Mouse (Mus musculus) heart, embryonic 14.5 days (tissue): ENCODE measurements at regions not wholly inside any gene's neighbourhood (a gene's known extent, or its start where the extent isn't known, plus 50 kb on each side); places are given as distances from the start of the nearest gene placed in this dataset.
A peak's percentile ranks its signal among the peaks of the same experiment; 100 is the strongest.

Experiments used
- ATAC-seq: fragments of 200-750 bp; cut with Nextera tagmentation; 2 replicates; pipeline ENCODE4 v1.8.0; 2017; ENCODE audit warnings: low read depth, moderate TSS enrichment; ENCODE audit not compliant: insufficient number of reproducible peaks, insufficient read depth, low FRiP score
- H3K27ac ChIP-seq, 2 experiments: fragments of 200-500 bp in 1 of 2; fragments of 300-500 bp in 1 of 2; sonication (generic) in 1 of 2; replicated peaks in 1 of 2; 2 replicates each; pipeline ENCODE4 v1.5.1; 2012 to 2014; ENCODE audit warnings: low read depth in 2 of 2, low read length in 2 of 2, control low read depth in 1 of 2, mild to moderate bottlenecking in 1 of 2, mixed read lengths in 1 of 2; ENCODE audit not compliant: control insufficient read depth in 1 of 2, insufficient read depth in 1 of 2
- H3K27me3 ChIP-seq: fragments of 300-500 bp; sonication (generic); 2 replicates; pipeline ENCODE4 v1.6.1; 2014; ENCODE audit warnings: mild to moderate bottlenecking, low read length, control low read depth; ENCODE audit not compliant: control insufficient read depth, insufficient read depth
- H3K36me3 ChIP-seq: fragments of 300-500 bp; sonication (generic); 2 replicates; pipeline ENCODE4 v1.6.1; 2014; ENCODE audit warnings: mild to moderate bottlenecking, control low read depth, low read length, mixed read lengths; ENCODE audit not compliant: control insufficient read depth, insufficient read depth
- H3K4me1 ChIP-seq, 2 experiments: fragments of 200-500 bp in 1 of 2; fragments of 300-500 bp in 1 of 2; sonication (generic) in 1 of 2; 2 replicates each; pipeline ENCODE4 v1.6.1; 2012 to 2014; ENCODE audit warnings: low read length in 2 of 2, control low read depth in 1 of 2, mixed read lengths in 1 of 2; ENCODE audit not compliant: control insufficient read depth in 2 of 2, insufficient read depth in 2 of 2
- H3K4me2 ChIP-seq: fragments of 300-500 bp; sonication (generic); 2 replicates; pipeline ENCODE4 v1.6.1; 2014; ENCODE audit warnings: mild to moderate bottlenecking, low read length
- H3K4me3 ChIP-seq, 2 experiments: fragments of 200-500 bp in 1 of 2; fragments of 300-500 bp in 1 of 2; sonication (generic) in 1 of 2; 2 replicates each; pipeline ENCODE4 v1.5.1; 2012 to 2014; ENCODE audit warnings: low read length in 2 of 2, mild to moderate bottlenecking in 2 of 2, control low read depth in 1 of 2, low read depth in 1 of 2, moderate library complexity in 1 of 2; ENCODE audit not compliant: control insufficient read depth in 1 of 2, insufficient read depth in 1 of 2
- H3K9ac ChIP-seq: fragments of 300-500 bp; sonication (generic); 2 replicates; pipeline ENCODE4 v1.6.1; 2014; ENCODE audit warnings: mild to moderate bottlenecking, low read length
- H3K9me3 ChIP-seq: fragments of 300-500 bp; sonication (generic); 2 replicates; pipeline ENCODE4 v1.6.1; 2016; ENCODE audit warnings: low read length, control low read depth; ENCODE audit not compliant: control insufficient read depth
- WGBS: fragments of 180-500 bp; shearing (Covaris S2); extraction: QIAGEN DNeasy Blood & Tissue Kit; methylation state at CpG from one replicate; pipeline ENCODE4 v1.1.7; 2014; 5-methylcytosine and 5-hydroxymethylcytosine counted together

DNA sequence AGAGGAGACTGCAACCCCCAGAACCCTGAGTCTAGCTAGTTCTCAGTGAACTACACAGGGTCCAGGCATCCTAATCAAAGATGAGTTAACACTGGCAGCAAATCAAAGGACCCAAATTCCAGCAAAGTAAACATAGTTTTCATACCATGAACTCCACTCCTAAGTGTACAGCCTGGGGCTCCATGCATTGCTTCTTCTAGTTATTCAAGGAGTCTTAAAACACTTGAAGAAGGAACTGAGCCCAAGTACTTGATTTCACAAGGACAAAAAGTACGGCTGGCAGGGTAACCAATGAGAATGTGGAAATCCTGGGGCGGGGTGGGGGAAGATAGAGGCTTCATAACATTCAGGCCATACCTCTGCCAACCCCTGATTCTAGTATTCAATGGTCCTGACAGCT, 297.0 kb upstream of the Tle4 start:
- 84% methylated on average over 2 of the region's 2 CpGs for WGBS
- no peaks in the 10 kb centered on the region for H3K9me3 ChIP-seq
- no peak overlapping the region for H3K9ac ChIP-seq
- no peak for ATAC-seq
- H3K27ac ChIP-seq, result no peak overlapping the region
- no peaks in the 10 kb centered on the region for H3K36me3 ChIP-seq
- peaks cover 17% of the 10 kb centered on the region for H3K27me3 ChIP-seq
- H3K4me1 ChIP-seq, result peaks cover 2 to 8% of the 10 kb centered on the region in 2 experiments; a peak in 1 of 4 replicates
- no peak overlapping the region for H3K4me2 ChIP-seq
- no peak overlapping the region for H3K4me3 ChIP-seq

DNA sequence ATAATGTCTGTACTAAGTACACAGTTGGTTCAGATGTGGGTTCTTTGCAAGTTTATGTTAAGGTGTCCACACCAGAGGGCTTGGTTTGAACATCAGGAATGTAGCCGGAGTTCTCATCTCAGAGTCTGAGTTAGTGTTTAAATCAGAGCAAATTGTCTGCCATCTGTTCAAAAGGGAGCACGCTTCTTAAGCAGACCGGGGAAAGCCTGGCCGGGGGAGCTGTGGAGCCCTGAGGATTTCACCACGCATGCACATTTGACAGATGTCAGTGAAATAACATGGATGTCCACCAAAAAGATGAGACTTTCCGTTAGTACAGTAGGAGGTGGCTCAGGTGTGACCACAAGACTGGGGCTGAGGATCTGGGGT, 294.5 kb upstream of the Tle4 start:
- H3K27me3 ChIP-seq, result peaks cover 40% of the 10 kb centered on the region
- H3K9me3 ChIP-seq, result no peaks in the 10 kb centered on the region
- H3K4me3 ChIP-seq, result no peak overlapping the region
- H3K9ac ChIP-seq, result no peak overlapping the region
- H3K27ac ChIP-seq, result no peak overlapping the region
- WGBS, result 84% methylated on average over 6 of the region's 6 CpGs
- H3K4me2 ChIP-seq, result no peak overlapping the region
- H3K36me3 ChIP-seq, result no peaks in the 10 kb centered on the region
- H3K4me1 ChIP-seq, result peaks cover 2 to 8% of the 10 kb centered on the region in 2 experiments; a peak in 1 of 4 replicates
- ATAC-seq, result no peak

DNA sequence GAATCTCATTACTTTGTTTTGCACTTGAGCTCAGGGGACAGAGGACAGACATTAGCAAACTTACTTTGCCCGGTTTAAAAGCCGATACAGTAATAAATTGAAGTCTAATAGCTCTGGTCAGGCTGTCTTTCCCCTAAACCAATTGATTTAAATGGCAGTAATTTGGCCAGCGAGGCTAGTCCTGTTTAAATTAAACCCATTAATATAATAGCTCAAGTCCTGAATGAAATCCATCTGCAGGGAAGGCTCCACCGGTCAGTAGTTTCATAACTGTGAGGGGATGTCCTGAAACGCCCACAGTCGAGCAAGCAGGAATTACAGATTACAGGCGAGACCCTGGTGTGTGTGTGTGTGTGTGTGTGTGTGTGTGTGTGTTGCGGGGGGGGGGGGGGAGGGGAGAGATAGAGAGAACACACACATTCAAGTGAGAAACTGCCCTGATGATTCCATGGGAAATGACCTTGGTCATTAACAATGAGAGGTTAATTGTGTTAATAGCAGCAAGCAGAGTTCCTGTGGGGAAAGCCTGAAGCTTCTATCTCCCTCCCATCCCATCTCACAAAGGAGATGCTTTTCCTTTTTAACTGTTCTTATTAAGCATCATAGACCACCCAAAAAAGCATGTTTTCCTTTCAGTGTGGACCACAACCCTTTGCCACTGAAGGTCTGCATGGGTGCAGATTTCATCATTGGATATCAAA, 294.0 kb upstream of the Tle4 start:
- Histone ChIP-seq H3K9ac (no peak overlapping the region), H3K4me2 (peak overlapping the region; percentile 77; the same call in 1 of the 2 replicates), H3K4me3 (no peak overlapping the region), H3K36me3 (no peaks in the 10 kb centered on the region), H3K27me3 (peaks cover 43% of the 10 kb centered on the region), H3K9me3 (no peaks in the 10 kb centered on the region), H3K4me1 (peaks cover 2 to 8% of the 10 kb centered on the region in 2 experiments; a peak in 1 of 4 replicates), H3K27ac (no peak overlapping the region)
- no peak for ATAC-seq
- 65% methylated on average over 7 of the region's 8 CpGs for WGBS

DNA sequence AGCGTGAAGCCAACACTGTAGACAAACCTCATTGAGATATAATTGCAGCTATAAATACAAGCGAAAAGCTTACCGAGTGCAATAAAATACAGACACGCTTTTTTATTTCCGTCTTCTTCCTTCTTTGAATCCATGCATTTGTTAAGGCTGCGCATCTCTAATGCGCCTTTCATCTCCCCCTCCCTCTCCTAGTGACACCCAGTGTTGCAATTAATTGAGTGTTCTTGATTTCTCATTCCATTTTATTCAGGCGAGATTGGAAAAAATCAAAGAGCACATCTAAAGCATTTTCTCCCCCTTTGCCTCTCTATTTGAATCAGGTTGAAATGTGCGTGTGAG, 293.2 kb upstream of the Tle4 start:
- Histone ChIP-seq H3K4me2 (peak overlapping the region; percentile 77), H3K27ac (no peak overlapping the region), H3K36me3 (no peaks in the 10 kb centered on the region), H3K9ac (peak overlapping the region; percentile 38), H3K4me1 (peaks cover 2 to 8% of the 10 kb centered on the region in 2 experiments; a peak in 1 of 4 replicates), H3K27me3 (peaks cover 51% of the 10 kb centered on the region), H3K4me3 (peak overlapping the region; percentile 22 to 37), H3K9me3 (no peaks in the 10 kb centered on the region)
- no peak for ATAC-seq
- WGBS, result 3% methylated on average over 9 of the region's 9 CpGs

DNA sequence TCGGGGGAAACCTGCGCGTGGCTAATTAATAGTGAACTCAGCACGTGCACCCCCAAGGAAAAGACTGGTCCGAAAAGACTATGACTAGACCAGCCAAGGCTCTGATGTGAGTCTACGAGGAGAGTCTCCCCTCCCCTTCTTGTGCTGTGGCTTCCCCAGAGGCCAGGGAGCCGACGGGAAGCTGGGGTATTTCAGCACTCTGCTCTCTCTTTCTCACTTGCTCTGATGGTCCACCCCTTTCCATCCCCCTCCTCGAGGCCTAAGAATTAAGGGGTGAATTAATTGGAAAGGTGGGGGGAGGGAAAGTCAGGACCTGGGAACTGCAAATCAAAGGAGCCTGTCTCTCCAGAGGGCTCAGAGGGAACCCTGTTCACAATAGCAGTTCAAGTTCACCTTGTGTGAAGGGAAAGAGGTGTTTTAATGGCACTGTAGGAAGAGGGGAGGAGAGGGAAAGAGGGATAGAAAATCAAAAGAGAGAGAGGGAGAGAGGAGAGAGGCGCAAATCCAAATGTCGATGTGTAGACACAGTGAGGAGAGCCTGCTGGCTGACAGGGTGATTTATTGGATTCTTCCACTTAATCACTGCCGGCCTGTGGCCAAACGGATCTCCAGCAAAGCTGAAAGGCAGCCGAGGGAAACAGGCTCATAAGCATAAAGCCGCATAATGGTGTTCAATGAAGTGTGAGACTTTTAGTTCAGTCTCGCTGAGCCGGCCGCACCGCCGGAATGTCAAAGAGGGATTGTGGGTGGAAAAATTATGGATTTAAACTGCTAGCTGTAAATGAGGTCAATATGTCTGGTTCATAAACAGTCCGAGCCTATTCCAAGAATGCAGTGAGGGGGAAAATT, 292.6 kb upstream of the Tle4 start:
- Histone ChIP-seq H3K4me2 (peak overlapping the region; percentile 77), H3K36me3 (no peaks in the 10 kb centered on the region), H3K4me3 (peak overlapping the region; percentile 22 to 37), H3K27ac (no peak overlapping the region), H3K9ac (peak overlapping the region; percentile 38; the same call in 1 of the 2 replicates), H3K9me3 (no peaks in the 10 kb centered on the region), H3K4me1 (peaks cover 2 to 8% of the 10 kb centered on the region in 2 experiments; a peak in 1 of 4 replicates), H3K27me3 (peaks cover 52% of the 10 kb centered on the region)
- WGBS, result 8% methylated on average over 21 of the region's 21 CpGs
- no peak for ATAC-seq

DNA sequence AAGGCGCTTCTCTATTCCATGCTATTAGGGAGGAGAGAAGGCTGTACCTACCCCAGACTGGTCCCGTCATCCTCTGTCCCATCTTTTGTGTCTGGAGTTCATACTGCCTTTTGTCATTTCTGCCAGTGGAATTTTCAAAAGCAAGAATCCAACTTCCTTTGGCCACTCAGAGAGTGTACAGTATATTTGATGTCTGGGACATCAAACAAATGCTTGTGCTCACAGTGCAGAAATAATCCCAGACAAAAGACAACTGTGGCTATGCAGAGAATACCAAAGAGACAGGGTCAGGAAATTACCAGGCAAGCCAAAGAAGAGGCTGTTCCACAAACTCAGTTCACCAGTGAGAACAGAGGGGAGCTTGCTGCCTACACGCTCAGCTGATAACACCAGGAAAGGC, 291.9 kb upstream of the Tle4 start:
- 58% methylated on average over 3 of the region's 3 CpGs for WGBS
- Histone ChIP-seq H3K27me3 (peaks cover 52% of the 10 kb centered on the region), H3K27ac (no peak overlapping the region), H3K4me1 (peaks cover 2 to 8% of the 10 kb centered on the region in 2 experiments; a peak in 2 of 4 replicates), H3K4me2 (no peak overlapping the region; the same call in 1 of the 2 replicates), H3K9ac (no peak overlapping the region), H3K36me3 (no peaks in the 10 kb centered on the region), H3K9me3 (no peaks in the 10 kb centered on the region), H3K4me3 (0 out of 4 replicates have a peak overlapping the region, but pooled peaks of 1 of the 2 experiments have one; percentile 37)
- no peak for ATAC-seq

DNA sequence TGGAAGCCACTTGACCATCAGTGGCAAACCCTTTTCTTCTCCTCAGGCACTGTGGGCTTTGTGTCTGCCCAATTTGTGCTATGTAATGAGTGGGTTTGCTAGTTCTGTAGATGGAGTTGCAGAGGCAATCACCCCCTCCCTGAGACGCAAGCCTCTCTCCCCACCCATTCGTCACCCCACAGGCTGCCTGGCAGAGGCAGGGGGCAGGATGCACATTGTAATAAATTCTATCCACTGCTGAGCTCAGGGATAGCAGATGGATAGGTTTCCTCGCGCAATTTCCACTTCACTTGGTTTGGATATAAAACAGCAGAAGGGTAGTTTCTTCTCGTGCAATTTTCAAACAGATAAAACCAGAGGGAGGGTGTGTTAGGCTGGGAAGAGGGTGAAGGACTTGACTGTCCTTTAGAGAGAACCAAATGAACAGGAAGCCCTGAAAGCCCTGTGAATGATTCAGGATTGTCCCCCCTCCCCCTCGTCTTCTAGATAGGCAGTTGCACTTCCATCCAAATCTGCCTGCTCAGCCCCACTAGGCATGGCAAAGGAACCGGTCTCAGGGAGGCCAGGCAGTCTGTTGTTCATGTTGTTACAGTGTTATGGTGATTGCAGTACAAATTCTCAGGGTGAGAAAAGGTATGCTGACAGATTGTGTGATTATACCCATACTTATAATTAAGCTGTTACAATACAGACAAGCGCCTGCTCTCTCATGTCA, 286.0 kb upstream of the Tle4 start:
- WGBS, result 40% methylated on average over 8 of the region's 8 CpGs
- H3K4me2 ChIP-seq, result peak overlapping the region; percentile 8; the same call in 1 of the 2 replicates
- H3K27ac ChIP-seq, result no peak overlapping the region
- H3K36me3 ChIP-seq, result no peaks in the 10 kb centered on the region
- H3K4me1 ChIP-seq, result peaks cover 3 to 12% of the 10 kb centered on the region in 2 experiments; a peak in 2 of 4 replicates
- no peak overlapping the region for H3K4me3 ChIP-seq
- no peak overlapping the region for H3K9ac ChIP-seq
- no peaks in the 10 kb centered on the region for H3K9me3 ChIP-seq
- H3K27me3 ChIP-seq, result peaks cover 38% of the 10 kb centered on the region
- no peak for ATAC-seq
